Mouse (Mus musculus) macrophage (primary cell): ENCODE measurements around the gene Ppm1a. TPM values are rescaled to one million over a fixed set of nuclear protein-coding genes. Genes with fewer than 3 reads are reported as not detected.

Experiments
- H3K27ac ChIP-seq: fragments of 350-480 bp; formaldehyde crosslinking; 2 replicates; pipeline ENCODE4 v1.9.0; 2021
- H3K36me3 ChIP-seq: fragments of 350-480 bp; formaldehyde crosslinking; 2 replicates; pipeline ENCODE4 v1.9.0; 2021; ENCODE audit errors: inconsistent target
- H3K4me3 ChIP-seq: fragments of 350-480 bp; formaldehyde crosslinking; 2 replicates; pipeline ENCODE4 v1.9.0; 2021; ENCODE audit errors: inconsistent target
- H3K79me2 ChIP-seq: fragments of 350-480 bp; formaldehyde crosslinking; 2 replicates; pipeline ENCODE4 v1.9.0; 2021; ENCODE audit errors: inconsistent target
- WGBS: methylation state at CpG from one replicate; pipeline ENCODE4 v1.1.7; 2026; ENCODE audit warnings: inconsistent platforms; ENCODE audit not compliant: missing documents; 5-methylcytosine and 5-hydroxymethylcytosine counted together
- polyA plus RNA-seq: library from polyadenylated mRNA; stranded (reverse); fragments of 250-400 nt; gene quantifications from 3 replicates; pipeline ENCODE4 v1.2.4, GENCODE M21; 2018; ENCODE audit warnings: inconsistent platforms

The Ppm1a gene
- polyA plus RNA-seq, 1 experiment from 2014 or later = 97.1 TPM

- no peaks in the 10 kb centered on the region for H3K36me3 ChIP-seq
- H3K27ac ChIP-seq = no peak overlapping the region
- no peak overlapping the region for H3K4me3 ChIP-seq
- H3K79me2 ChIP-seq = no peaks in the 10 kb centered on the region
- 91% methylated on average over 4 of the region's 4 CpGs for WGBS
Measured at GRCm38 (mm10) chr12:72748841-72749240, 8.4 kb upstream of the Ppm1a start.

- H3K27ac ChIP-seq = no peak overlapping the region
- 100% methylated on average over 2 of the region's 2 CpGs for WGBS
- H3K4me3 ChIP-seq = no peak overlapping the region
- no peaks in the 10 kb centered on the region for H3K79me2 ChIP-seq
- no peaks in the 10 kb centered on the region for H3K36me3 ChIP-seq
Measured at GRCm38 (mm10) chr12:72749500-72749899, 7.8 kb upstream of the Ppm1a start.

GRCm38 (mm10) chr12:72750016-72750415 is 7.2 kb upstream of the Ppm1a start:
- 66% methylated on average over 5 of the region's 5 CpGs for WGBS
- no peak overlapping the region for H3K4me3 ChIP-seq
- no peak overlapping the region for H3K27ac ChIP-seq
- no peaks in the 10 kb centered on the region for H3K36me3 ChIP-seq
- H3K79me2 ChIP-seq = no peaks in the 10 kb centered on the region

DNA sequence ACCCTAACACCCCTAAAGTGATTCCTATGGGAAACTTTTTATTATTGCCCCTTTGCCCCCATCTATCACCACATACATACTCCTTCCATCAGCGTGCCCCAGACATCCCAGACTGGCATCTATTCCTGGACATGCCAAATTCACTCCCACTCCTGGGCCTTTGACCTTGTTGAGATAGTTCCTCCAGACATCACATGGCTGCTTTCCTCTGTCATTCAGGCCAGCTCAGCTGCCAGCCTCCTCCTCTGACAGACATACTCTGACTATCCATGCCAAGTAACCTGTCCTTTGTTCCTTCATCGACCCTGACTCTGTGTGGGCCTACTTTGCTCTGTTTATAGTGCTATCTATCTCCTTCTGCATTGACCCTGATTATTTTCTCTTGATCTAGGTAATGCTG is 6.6 kb upstream of the Ppm1a start:
- no peak overlapping the region for H3K4me3 ChIP-seq
- no peaks in the 10 kb centered on the region for H3K36me3 ChIP-seq
- no peak overlapping the region for H3K27ac ChIP-seq
- H3K79me2 ChIP-seq = no peaks in the 10 kb centered on the region
- WGBS = 96% methylated on average over 2 of the region's 2 CpGs

- H3K79me2 ChIP-seq = peaks cover 9% of the 10 kb centered on the region
- no peaks in the 10 kb centered on the region for H3K36me3 ChIP-seq
- no peak overlapping the region for H3K4me3 ChIP-seq
- no peak overlapping the region for H3K27ac ChIP-seq
- WGBS = 100% methylated on average over 1 of the region's 1 CpGs
Measured at GRCm38 (mm10) chr12:72757596-72757995, 341 bp downstream of the Ppm1a start.

DNA sequence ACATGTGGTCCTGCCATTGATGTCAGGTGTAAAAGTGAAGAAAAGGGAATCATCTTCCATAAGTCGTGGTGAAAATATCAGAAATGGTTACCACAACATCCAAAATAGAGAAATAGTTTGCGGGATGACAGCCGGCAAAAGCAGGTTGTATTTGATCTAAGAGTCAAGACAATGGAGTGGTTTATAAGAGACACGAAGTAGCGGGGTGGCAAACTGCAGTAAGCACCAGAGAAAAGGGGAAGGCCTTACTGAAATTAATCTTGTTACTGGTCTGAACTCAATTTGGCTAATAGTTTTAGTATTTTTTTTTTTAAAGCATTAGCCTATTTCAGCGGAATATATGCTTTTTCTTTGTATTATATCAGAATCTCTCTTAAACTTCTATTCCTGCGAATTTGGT is 2.7 kb downstream of the Ppm1a start:
- Histone ChIP-seq H3K36me3 (no peaks in the 10 kb centered on the region), H3K4me3 (peak overlapping the region; percentile 58), H3K27ac (peak overlapping the region; percentile 60; the same call in 1 of the 2 replicates), H3K79me2 (peaks cover 33% of the 10 kb centered on the region)
- WGBS = 19% methylated on average over 7 of the region's 7 CpGs

DNA sequence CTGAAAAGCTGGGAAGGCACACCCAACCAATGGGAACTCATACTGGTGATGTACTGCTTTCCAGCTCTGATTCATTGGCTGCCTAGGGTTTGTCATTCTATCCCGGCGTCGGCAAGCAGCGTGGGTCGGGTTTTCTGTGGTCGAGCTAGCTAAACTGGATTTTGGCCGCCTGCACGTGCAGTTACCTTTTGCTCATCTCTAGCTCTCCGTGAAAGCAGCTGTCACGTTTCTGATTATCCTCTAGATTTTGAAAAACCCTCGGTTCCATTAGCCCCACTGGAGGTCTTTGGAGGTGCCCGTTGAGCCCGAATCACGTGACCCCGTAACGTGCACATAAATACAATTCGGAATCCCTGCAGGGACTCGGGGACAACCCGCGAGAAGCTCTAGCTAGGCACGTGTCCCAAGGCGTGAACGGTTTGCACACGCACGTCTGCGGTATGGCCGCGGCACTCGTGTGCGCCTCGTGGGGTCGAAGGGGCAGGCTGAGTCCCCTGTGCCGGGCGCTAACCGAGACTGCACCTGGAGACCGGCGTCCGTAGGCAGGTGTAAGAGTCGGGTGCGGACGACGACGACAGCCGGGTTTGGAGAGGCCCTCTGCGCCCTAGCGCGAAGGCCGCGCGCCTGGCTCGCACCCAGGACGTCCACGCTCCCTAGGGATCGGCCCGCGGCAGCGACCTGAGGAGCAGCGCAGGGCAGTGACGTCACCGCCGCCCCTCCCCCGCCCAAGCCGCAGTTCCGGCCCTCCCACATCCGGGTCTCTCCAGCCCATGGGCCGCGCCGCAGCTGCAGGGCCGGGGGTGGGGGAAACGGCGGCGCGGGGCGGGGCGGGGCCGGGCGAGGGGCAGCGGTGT is 3.3 kb downstream of the Ppm1a start:
- Histone ChIP-seq H3K4me3 (peak overlapping the region; percentile 58), H3K27ac (peak overlapping the region; percentile 60), H3K36me3 (no peaks in the 10 kb centered on the region), H3K79me2 (peaks cover 39% of the 10 kb centered on the region)
- under 1% methylated on average over 59 of the region's 78 CpGs for WGBS

DNA sequence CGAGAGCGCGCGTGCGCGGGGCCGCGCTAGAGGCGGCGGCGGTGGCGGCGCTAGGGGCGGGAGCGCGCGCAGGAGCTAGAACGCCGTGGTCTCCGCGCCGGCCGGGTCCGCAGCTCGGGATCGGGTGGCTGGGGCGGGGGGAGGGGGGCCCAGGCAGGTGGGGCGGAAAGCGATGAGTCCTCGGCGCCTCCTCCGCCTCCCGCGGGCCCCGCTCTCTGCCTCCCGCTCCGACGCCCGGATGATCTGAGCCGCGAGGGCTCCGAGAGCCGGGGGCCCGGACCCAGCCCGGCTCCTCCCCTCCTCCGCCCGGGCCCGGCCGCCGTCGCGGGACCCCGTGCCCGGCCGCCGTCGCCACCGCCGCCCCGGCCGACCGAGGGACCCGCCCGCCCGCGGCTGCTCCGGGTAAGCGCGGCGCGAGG is 4.0 kb downstream of the Ppm1a start:
- Histone ChIP-seq H3K36me3 (no peaks in the 10 kb centered on the region), H3K4me3 (no peak overlapping the region), H3K79me2 (peaks cover 45% of the 10 kb centered on the region), H3K27ac (no peak overlapping the region)
- 7% methylated on average over 31 of the region's 71 CpGs for WGBS

DNA sequence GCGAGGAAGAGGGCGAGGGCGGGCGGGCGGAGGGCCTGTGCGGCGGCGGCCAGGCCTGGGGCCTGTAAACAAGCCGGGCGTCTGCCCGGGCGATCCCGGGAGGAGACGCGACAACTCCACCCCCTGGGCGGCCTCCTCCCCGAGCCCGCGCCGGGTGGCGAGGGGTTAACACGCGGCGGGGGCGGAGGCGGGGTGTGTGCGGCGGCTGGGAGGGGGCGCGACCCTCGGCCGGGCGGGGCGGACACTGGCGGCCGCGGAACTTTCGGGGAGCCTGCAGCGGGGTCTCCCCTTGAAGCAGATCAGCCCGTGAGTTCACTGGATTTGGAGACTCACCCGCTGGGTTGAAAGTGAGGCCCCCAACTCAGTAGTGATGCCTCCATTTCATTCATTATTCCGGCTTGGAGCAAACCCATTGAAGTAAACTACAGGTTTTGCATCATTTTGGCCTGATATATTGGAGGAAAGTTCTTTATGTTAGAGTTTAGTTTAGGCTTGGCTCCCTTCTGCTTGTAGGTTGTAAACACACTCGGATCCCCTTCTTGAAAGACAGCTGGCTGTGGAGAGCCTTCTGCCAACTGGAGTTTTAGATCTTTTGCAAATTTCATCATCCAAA is 4.5 kb downstream of the Ppm1a start:
- H3K4me3 ChIP-seq = peak overlapping the region; percentile 56
- no peak overlapping the region for H3K27ac ChIP-seq
- H3K36me3 ChIP-seq = no peaks in the 10 kb centered on the region
- H3K79me2 ChIP-seq = peaks cover 51% of the 10 kb centered on the region
- 1% methylated on average over 42 of the region's 43 CpGs for WGBS

GRCm38 (mm10) chr12:72762502-72762901 is 5.2 kb downstream of the Ppm1a start:
- peak overlapping the region; percentile 56 for H3K4me3 ChIP-seq
- H3K27ac ChIP-seq = no peak overlapping the region
- H3K79me2 ChIP-seq = peaks cover 58% of the 10 kb centered on the region
- H3K36me3 ChIP-seq = no peaks in the 10 kb centered on the region
- 88% methylated on average over 1 of the region's 1 CpGs for WGBS

DNA sequence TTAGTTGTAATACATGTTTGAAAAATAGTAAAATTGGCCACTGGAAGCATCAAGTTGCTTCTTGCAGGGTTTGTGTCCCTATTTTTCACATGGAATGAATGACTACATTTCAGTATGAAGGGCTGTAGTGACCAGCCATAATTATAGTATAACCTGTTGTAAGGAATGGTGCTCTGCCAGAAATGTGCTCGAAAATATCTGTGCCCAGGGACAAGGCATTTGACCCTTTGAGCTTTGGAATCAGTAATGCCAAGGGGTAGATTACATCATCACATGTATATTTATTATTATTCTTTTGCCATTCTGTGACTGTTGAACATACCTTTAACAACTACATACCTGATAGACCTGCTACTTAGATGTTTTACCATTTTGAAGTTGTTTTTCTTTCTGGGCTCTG is 5.9 kb downstream of the Ppm1a start:
- H3K4me3 ChIP-seq = no peak overlapping the region
- H3K27ac ChIP-seq = no peak overlapping the region
- WGBS = 81% methylated on average over 1 of the region's 1 CpGs
- no peaks in the 10 kb centered on the region for H3K36me3 ChIP-seq
- H3K79me2 ChIP-seq = peaks cover 65% of the 10 kb centered on the region

- no peak overlapping the region for H3K27ac ChIP-seq
Measured at GRCm38 (mm10) chr12:72767809-72768208, 10.6 kb downstream of the Ppm1a start.

DNA sequence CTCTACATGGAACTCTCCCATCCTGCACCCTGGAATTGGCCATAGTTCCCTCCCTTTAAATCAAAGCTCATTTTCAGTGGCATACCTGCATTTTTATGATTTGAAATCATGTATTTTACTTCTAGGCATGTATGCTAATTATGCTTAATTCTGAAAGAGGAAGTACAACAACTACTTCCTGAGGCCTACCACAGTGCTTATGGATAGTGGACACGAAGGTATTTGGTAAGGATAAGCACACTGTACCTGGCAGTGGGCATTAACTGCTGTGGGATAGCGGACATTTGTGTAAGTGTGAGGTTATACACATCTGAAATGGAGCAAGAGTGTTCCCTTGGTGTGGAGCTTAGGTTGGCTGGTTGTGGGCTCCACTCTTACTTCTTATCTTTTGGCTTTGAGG is 11.0 kb downstream of the Ppm1a start:
- Histone ChIP-seq H3K79me2 (peaks cover 99% of the 10 kb centered on the region), H3K4me3 (no peak overlapping the region), H3K36me3 (no peaks in the 10 kb centered on the region), H3K27ac (no peak overlapping the region)
- WGBS = 40% methylated on average over 2 of the region's 2 CpGs

More at GRCm38 (mm10) chr12:72767809-72768208, 10.6 kb downstream of the Ppm1a start:
- H3K36me3 ChIP-seq = no peaks in the 10 kb centered on the region
- H3K79me2 ChIP-seq = peaks cover 99% of the 10 kb centered on the region
- no peak overlapping the region for H3K4me3 ChIP-seq
- 72% methylated on average over 6 of the region's 6 CpGs for WGBS

DNA sequence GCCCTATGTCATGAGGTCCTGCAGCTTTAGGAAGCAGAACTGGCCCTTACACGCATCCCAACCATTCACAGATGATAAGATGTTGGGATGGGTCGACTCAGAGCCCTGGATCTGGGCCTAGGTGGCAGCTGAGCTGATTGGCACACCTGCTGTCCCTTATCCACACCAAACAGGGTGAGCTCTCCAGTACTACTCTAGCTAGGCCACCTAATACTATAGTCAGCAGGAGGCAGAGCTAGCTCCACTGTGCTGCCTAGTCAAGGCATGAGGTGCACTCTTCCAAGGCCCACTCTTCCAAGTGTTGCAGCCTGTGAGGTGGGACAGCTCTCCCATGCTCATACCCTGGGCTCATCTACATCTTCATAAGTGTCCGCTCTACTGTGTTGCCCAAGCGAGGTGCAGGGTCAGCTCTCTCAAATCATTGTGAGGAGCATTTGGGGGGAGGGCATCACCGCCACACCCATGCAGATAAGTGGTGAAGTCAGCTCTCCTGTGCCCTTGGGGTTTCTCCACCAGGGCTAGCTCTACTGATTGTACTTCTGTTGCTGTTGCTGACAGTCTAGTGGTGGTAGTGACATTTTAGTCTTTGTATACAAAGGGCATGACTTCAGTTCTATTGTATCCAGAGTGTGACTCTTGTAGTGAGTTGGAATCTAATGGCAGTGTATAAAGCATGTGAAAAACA is 12.4 kb downstream of the Ppm1a start:
- peaks cover 99% of the 10 kb centered on the region for H3K79me2 ChIP-seq
- 96% methylated on average over 4 of the region's 5 CpGs for WGBS
- no peaks in the 10 kb centered on the region for H3K36me3 ChIP-seq
- H3K27ac ChIP-seq = no peak overlapping the region
- no peak overlapping the region for H3K4me3 ChIP-seq

GRCm38 (mm10) chr12:72771153-72771552 is 13.9 kb downstream of the Ppm1a start:
- 94% methylated on average over 2 of the region's 2 CpGs for whole genome bisulfite sequencing
- peaks cover 99% of the 10 kb centered on the region for H3K79me2 ChIP-seq
- H3K4me3 ChIP-seq = no peak overlapping the region
- no peaks in the 10 kb centered on the region for H3K36me3 ChIP-seq
- no peak overlapping the region for H3K27ac ChIP-seq
